Mouse (Mus musculus): ENCODE results near the gene Them5. TPM values are rescaled to one million over a fixed set of nuclear protein-coding genes. Genes with fewer than 3 reads are reported as not detected.

The Them5 gene
- total and polyA plus RNA-seq, 2 experiments from 2014 or later, result not detected

DNA sequence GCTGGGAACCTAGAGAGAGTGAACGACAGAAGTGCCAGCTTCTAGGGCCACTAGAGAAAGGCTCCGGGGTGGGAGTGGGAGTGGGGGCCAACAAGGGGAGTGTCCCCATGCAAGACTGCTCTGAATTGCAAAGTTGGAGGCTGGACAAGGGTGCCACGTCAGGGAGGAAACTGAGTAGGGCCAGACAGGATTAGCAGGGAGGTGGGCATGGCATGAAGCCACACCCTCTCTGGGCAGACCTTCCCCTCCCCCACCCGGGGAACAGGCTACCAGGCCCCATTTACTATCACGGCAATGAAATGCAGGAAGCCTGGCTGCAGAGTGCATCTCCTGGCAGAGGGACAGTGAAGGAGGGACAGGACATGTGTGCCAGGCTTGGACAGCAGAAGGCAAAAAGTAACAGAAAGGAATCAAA is 31.7 kb downstream of the Them5 start:
- peak overlapping the region; percentile 48 for H3K4me3 ChIP-seq (ENCODE audit: low read depth, low read length)
- no peak overlapping the region for H3K27ac ChIP-seq (ENCODE audit: low read depth)
- DNase-seq (ENCODE audit: low spot score) (no peak), ATAC-seq (ENCODE audit: insufficient read depth, low read depth) (0 out of 2 replicates have a peak, but pooled peaks have one; percentile 10)
- WGBS, result 2% methylated on average over 5 of the region's 5 CpGs
- no peaks in the 10 kb centered on the region for H3K36me3 ChIP-seq (replicated peaks; ENCODE audit: control insufficient read depth, insufficient read depth, low read length)
- peak overlapping the region; percentile 43; the same call in 1 of the 2 replicates for H3K9ac ChIP-seq (replicated peaks; ENCODE audit: low read depth, low read length)
- no peaks in the 10 kb centered on the region for H3K9me3 ChIP-seq (replicated peaks; ENCODE audit: control insufficient read depth, low read length)
- peak overlapping the region; percentile 72 for H3K4me2 ChIP-seq (ENCODE audit: low read depth, low read length)
- H3K27me3 ChIP-seq (ENCODE audit: control insufficient read depth, insufficient read depth, low read length), result no peaks in the 10 kb centered on the region
- peaks cover 17% of the 10 kb centered on the region; the same call in 1 of the 2 replicates for H3K4me1 ChIP-seq (ENCODE audit: control insufficient read depth, insufficient read depth)
- TF ChIP-seq CTCF (IDR thresholded peaks at IDR 0.05; ENCODE audit: low read depth) (no peak), EP300 (IDR thresholded peaks at IDR 0.05; ENCODE audit: low read depth) (no peak)

DNA sequence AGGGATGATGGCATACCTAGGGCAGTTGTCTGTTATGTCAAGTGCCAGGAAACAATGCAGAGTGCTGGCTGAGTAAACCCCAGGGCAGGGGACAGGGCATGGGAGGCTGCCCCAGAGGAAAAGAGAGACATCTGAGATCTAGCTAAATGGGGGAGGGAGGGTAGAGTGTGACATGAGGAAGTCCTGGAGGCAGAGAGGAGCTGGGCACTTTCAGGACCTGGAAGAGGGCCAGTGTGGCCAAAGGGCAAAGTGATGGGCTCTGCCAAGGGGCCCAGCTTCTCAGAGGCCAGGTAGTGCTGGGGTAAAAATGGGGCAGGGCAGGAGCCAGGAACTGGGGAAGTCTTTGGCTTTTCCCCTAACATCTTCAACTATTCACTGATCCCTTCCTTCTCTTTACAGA is 32.7 kb downstream of the Them5 start:
- Histone ChIP-seq H3K9ac (replicated peaks; ENCODE audit: low read depth, low read length) (no peak overlapping the region), H3K9me3 (replicated peaks; ENCODE audit: control insufficient read depth, low read length) (no peaks in the 10 kb centered on the region), H3K27me3 (ENCODE audit: control insufficient read depth, insufficient read depth, low read length) (no peaks in the 10 kb centered on the region), H3K4me3 (ENCODE audit: low read depth, low read length) (no peak overlapping the region), H3K36me3 (replicated peaks; ENCODE audit: control insufficient read depth, insufficient read depth, low read length) (no peaks in the 10 kb centered on the region), H3K4me2 (ENCODE audit: low read depth, low read length) (peak overlapping the region; percentile 25; the same call in 1 of the 2 replicates), H3K27ac (ENCODE audit: low read depth) (no peak overlapping the region), H3K4me1 (ENCODE audit: control insufficient read depth, insufficient read depth) (peaks cover 16% of the 10 kb centered on the region; the same call in 1 of the 2 replicates)
- TF ChIP-seq EP300 (IDR thresholded peaks at IDR 0.05; ENCODE audit: low read depth) (no peak), CTCF (IDR thresholded peaks at IDR 0.05; ENCODE audit: low read depth) (no peak)
- no peak for DNase-seq (ENCODE audit: low spot score)
- ATAC-seq (ENCODE audit: insufficient read depth, low read depth), result no peak

DNA sequence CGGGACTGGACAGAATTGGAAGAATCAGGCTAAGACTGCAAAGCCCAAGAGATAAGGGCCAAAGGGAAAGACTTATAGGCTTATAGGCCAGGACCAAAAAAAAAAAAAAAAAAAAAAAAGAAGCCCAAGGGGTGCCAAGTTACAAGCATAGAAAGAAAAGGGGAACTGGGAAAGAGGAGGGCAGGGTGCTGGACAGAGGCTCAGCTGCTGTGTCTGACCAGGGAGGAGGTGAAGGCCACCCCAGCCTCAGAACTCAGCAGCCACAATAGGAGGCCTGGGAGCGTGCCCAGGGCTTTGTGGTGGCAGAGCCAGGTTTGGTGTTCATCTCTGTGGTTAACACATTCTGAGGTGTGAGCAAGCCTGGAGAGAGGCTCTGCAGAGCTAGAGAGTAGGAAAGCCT is 33.2 kb downstream of the Them5 start:
- peaks cover 12% of the 10 kb centered on the region; the same call in 1 of the 2 replicates for H3K4me1 ChIP-seq (ENCODE audit: control insufficient read depth, insufficient read depth)
- no peak overlapping the region for H3K27ac ChIP-seq (ENCODE audit: low read depth)
- H3K9ac ChIP-seq (replicated peaks; ENCODE audit: low read depth, low read length), result no peak overlapping the region
- DNase-seq (ENCODE audit: low spot score) (no peak), ATAC-seq (ENCODE audit: insufficient read depth, low read depth) (no peak)
- H3K9me3 ChIP-seq (replicated peaks; ENCODE audit: control insufficient read depth, low read length), result no peaks in the 10 kb centered on the region
- WGBS, result 72% methylated on average over 2 of the region's 2 CpGs
- no peak overlapping the region; the same call in 1 of the 2 replicates for H3K4me3 ChIP-seq (ENCODE audit: low read depth, low read length)
- no peaks in the 10 kb centered on the region for H3K27me3 ChIP-seq (ENCODE audit: control insufficient read depth, insufficient read depth, low read length)
- H3K4me2 ChIP-seq (ENCODE audit: low read depth, low read length), result peak overlapping the region; percentile 25; the same call in 1 of the 2 replicates
- no peaks in the 10 kb centered on the region for H3K36me3 ChIP-seq (replicated peaks; ENCODE audit: control insufficient read depth, insufficient read depth, low read length)
- no peak for TF ChIP-seq EP300 (IDR thresholded peaks at IDR 0.05; ENCODE audit: low read depth)
- TF ChIP-seq CTCF (IDR thresholded peaks at IDR 0.05; ENCODE audit: low read depth), result no peak

DNA sequence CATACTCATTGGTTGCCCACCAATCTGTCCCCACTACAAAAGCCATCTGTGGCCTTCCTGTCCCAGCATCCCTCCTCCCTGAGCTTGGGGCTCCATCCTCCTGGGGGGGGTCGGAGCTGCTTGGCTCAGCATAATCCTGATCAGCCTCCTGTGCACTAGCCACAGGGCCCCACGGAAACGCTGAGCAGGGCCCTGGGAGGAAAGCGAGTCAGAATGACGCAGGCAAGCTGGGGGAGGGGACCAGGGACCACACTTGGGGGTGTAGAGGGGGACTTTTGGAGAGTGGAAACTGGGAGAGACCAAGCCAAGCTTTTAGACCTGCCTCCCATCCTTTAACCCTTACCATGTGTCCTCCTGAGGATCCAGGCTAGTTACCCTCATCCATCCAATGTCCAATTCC is 34.0 kb downstream of the Them5 start:
- no peak for DNase-seq (ENCODE audit: low spot score)
- peak overlapping the region; percentile 25; the same call in 1 of the 2 replicates for H3K4me2 ChIP-seq (ENCODE audit: low read depth, low read length)
- no peak for ATAC-seq (ENCODE audit: insufficient read depth, low read depth)
- H3K36me3 ChIP-seq (replicated peaks; ENCODE audit: control insufficient read depth, insufficient read depth, low read length), result no peaks in the 10 kb centered on the region
- H3K27me3 ChIP-seq (ENCODE audit: control insufficient read depth, insufficient read depth, low read length), result no peaks in the 10 kb centered on the region
- no peak overlapping the region for H3K9ac ChIP-seq (replicated peaks; ENCODE audit: low read depth, low read length)
- no peak overlapping the region for H3K27ac ChIP-seq (ENCODE audit: low read depth)
- WGBS, result 37% methylated on average over 5 of the region's 5 CpGs
- peak overlapping the region; percentile 13; the same call in 1 of the 2 replicates for H3K4me3 ChIP-seq (ENCODE audit: low read depth, low read length)
- no peak for TF ChIP-seq CTCF (IDR thresholded peaks at IDR 0.05; ENCODE audit: low read depth)
- TF ChIP-seq EP300 (IDR thresholded peaks at IDR 0.05; ENCODE audit: low read depth), result no peak
- H3K4me1 ChIP-seq (ENCODE audit: control insufficient read depth, insufficient read depth), result peaks cover 12% of the 10 kb centered on the region; the same call in 1 of the 2 replicates
- no peaks in the 10 kb centered on the region for H3K9me3 ChIP-seq (replicated peaks; ENCODE audit: control insufficient read depth, low read length)

DNA sequence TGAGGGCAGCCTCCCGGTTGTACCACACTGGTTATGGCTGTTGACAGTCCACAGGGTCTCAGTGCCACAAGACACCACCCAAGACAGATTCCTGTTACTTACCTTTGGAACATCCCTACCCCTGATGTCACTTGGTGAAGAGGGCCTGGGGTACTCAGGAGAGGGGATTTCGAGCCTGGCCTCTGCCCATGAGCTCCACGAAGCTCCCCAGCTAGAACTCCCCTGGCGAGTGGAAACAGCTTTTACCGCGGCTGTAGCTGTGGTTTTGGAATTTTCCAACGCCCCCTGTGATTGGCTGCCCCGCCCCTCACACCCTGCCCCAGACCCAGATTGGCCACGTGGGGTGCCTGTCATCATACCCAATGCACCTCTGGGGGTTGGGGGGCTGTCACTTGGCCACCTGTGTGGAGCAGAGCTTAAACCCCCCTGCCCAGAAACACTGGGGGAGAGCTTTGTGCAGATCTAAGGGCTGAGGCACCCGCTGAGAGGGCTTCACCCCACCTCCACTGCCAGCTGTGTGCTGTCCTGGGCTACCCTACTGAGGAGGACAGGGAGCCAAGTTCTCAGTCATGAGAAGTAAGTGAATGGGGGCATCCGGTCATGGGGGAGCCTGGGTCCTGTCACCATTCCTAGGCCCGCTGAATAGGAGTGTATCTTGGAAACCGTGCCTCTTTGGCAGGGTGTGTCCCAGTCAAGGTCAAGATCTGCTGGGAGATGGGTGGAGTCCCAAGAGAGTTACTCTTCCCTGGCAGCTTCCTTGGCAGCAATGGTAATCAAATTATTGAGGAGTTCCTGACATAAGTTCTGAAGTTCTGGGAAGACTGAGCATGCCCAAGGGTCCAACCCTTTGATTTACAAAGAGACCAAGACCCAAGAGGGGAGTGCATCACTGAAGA is 35.4 kb downstream of the Them5 start:
- ATAC-seq (ENCODE audit: insufficient read depth, low read depth) (no peak), DNase-seq (ENCODE audit: low spot score) (no peak)
- TF ChIP-seq EP300 (IDR thresholded peaks at IDR 0.05; ENCODE audit: low read depth) (no peak), CTCF (IDR thresholded peaks at IDR 0.05; ENCODE audit: low read depth) (no peak)
- WGBS, result 13% methylated on average over 13 of the region's 13 CpGs
- H3K9me3 ChIP-seq (replicated peaks; ENCODE audit: control insufficient read depth, low read length), result no peaks in the 10 kb centered on the region
- H3K27me3 ChIP-seq (ENCODE audit: control insufficient read depth, insufficient read depth, low read length), result no peaks in the 10 kb centered on the region
- H3K9ac ChIP-seq (replicated peaks; ENCODE audit: low read depth, low read length), result no peak overlapping the region; the same call in 1 of the 2 replicates
- H3K36me3 ChIP-seq (replicated peaks; ENCODE audit: control insufficient read depth, insufficient read depth, low read length), result no peaks in the 10 kb centered on the region
- peak overlapping the region; percentile 13; the same call in 1 of the 2 replicates for H3K4me3 ChIP-seq (ENCODE audit: low read depth, low read length)
- H3K4me1 ChIP-seq (ENCODE audit: control insufficient read depth, insufficient read depth), result peaks cover 12% of the 10 kb centered on the region; the same call in 1 of the 2 replicates
- peak overlapping the region; percentile 25; the same call in 1 of the 2 replicates for H3K4me2 ChIP-seq (ENCODE audit: low read depth, low read length)
- no peak overlapping the region for H3K27ac ChIP-seq (ENCODE audit: low read depth)

Data from heart, postnatal 0 days (tissue).